Comparison of ENCODE assay signal across 20 mouse cellular contexts in the genomic region with DNA sequence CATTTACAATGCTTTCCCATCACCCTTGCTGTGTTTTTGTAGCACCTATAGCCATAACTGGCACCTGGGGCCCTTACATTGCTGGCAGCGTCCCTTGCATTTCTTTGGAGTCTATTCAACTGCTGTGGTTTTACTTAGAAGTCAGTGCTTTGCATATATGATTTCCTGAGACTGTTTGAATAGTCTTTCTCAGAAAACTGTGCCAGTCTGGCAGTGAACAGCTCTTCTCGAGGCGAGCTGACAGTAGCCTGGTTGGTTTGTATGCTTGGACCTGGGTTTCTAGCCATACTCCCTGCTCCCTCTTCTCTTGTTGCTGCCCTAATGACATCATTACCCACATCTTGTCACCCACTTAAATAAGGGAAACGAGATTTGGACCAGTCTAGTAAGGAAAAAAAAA.
DNase-seq lines count a peak whose midpoint lies in the region; ATAC-seq and TF ChIP-seq lines count a peak whose summit lies in the region.
"Had no signal": no experiment of that assay in that cellular context is flagged by ENCODE, and none has a peak within 500 bp of the region (broad histone marks: within the 10 kb centered on the region; RNA-seq: fewer than 3 reads in every experiment).

No protein-coding gene starts in this region.

- no peak overlapping the region for H3K4me3 ChIP-seq in midbrain, postnatal 0 days (ENCODE audit: low read depth, low read length)
- H3K4me3 ChIP-seq: embryonic facial prominence, embryonic 12.5 days; erythroblast, embryonic 14.5 days; heart, embryonic 15.5 days; liver, embryonic 12.5 days; stomach, embryonic 15.5 days had no signal

- H3K36me3 ChIP-seq in midbrain, postnatal 0 days (ENCODE audit: insufficient read depth, low read length) = no peaks in the 10 kb centered on the region
- H3K36me3 ChIP-seq: embryonic facial prominence, embryonic 12.5 days; heart, embryonic 15.5 days; liver, embryonic 12.5 days; stomach, embryonic 15.5 days had no signal

- no peak overlapping the region for H3K27ac ChIP-seq in midbrain, postnatal 0 days (ENCODE audit: low read depth, low read length)
- H3K27ac ChIP-seq: embryonic facial prominence, embryonic 12.5 days; heart, embryonic 15.5 days; hindbrain, postnatal 0 days; liver, embryonic 12.5 days; stomach, embryonic 15.5 days had no signal

- TF ChIP-seq CTCF in midbrain, postnatal 0 days (IDR thresholded peaks at IDR 0.05) = no peak

- no peaks in the 10 kb centered on the region for H3K4me1 ChIP-seq in midbrain, postnatal 0 days (ENCODE audit: insufficient read depth, low read length)
- H3K4me1 ChIP-seq: embryonic facial prominence, embryonic 12.5 days; heart, embryonic 15.5 days; liver, embryonic 12.5 days; stomach, embryonic 15.5 days had no signal

- H3K9me3 ChIP-seq in midbrain, postnatal 0 days (ENCODE audit: low read length) = no peaks in the 10 kb centered on the region
- H3K9me3 ChIP-seq: embryonic facial prominence, embryonic 12.5 days; heart, embryonic 15.5 days; liver, embryonic 12.5 days; stomach, embryonic 15.5 days had no signal

- no peaks in the 10 kb centered on the region for H3K27me3 ChIP-seq in midbrain, postnatal 0 days (ENCODE audit: insufficient read depth, low read length)
- H3K27me3 ChIP-seq: embryonic facial prominence, embryonic 12.5 days; heart, embryonic 15.5 days; liver, embryonic 12.5 days; stomach, embryonic 15.5 days had no signal

- ATAC-seq in frontal cortex, adult (ENCODE audit: low TSS enrichment) = peak; percentile 80
- ATAC-seq in activated CD4-positive, CD25-positive, alpha-beta regulatory T cell, adult 4 months = peak; percentile 72
- ATAC-seq in midbrain, postnatal 0 days (ENCODE audit: low FRiP score) = no peak
- no peak for ATAC-seq in erythroid progenitor cell, adult 5-6 weeks (replicated peaks; ENCODE audit: low FRiP score, poor library complexity, severe bottlenecking)
- ATAC-seq: hindbrain, postnatal 0 days; liver, embryonic 12.5 days had no signal

- H3K9ac ChIP-seq in midbrain, postnatal 0 days (replicated peaks; ENCODE audit: low read length, poor library complexity, severe bottlenecking) = no peak overlapping the region
- H3K9ac ChIP-seq: embryonic facial prominence, embryonic 12.5 days; heart, embryonic 15.5 days; liver, embryonic 12.5 days; stomach, embryonic 15.5 days had no signal

- WGBS in midbrain, postnatal 0 days = 57% methylated on average over 4 of the region's 4 CpGs

- DNase-seq in frontal cortex, postnatal 36 days (ENCODE audit: low spot score in 2 of 2) = no peak
- peak; percentile 35 for DNase-seq in CD4-positive helper T cell, adult 2 months (ENCODE audit: low read depth, low spot score)
- DNase-seq in thymus, postnatal 25 days = peak; percentile 31
- DNase-seq in midbrain, postnatal 0 days (ENCODE audit: low spot score) = no peak
- DNase-seq: cerebellum, adult 9-10 months; gastrocnemius, postnatal 36 days; kidney, adult 8-10 months; kidney, postnatal 14 days; lung, adult 2 months; lung, postnatal 4 days; retina, postnatal 1 day had no signal

- H3K4me2 ChIP-seq in midbrain, postnatal 0 days (ENCODE audit: low read depth, low read length, poor library complexity, severe bottlenecking) = no peak overlapping the region
- H3K4me2 ChIP-seq: embryonic facial prominence, embryonic 12.5 days; heart, embryonic 15.5 days; liver, embryonic 12.5 days; stomach, embryonic 15.5 days had no signal

Comparison
In these comparisons a context has a peak if more than half of its experiments do, and no peak if none do; other contexts are left out.
1. ATAC-seq: peak in frontal cortex, adult (single experiment) and activated CD4-positive, CD25-positive, alpha-beta regulatory T cell, adult 4 months (single experiment); none in midbrain, postnatal 0 days (single experiment) and erythroid progenitor cell, adult 5-6 weeks (single experiment).
2. DNase-seq: peak in CD4-positive helper T cell, adult 2 months (single experiment) and thymus, postnatal 25 days (single experiment); none in frontal cortex, postnatal 36 days (0 of 2) and midbrain, postnatal 0 days (single experiment).